Mouse (Mus musculus): ENCODE data around the gene Pparg. TPM values are rescaled to one million over a fixed set of nuclear protein-coding genes. Genes with fewer than 3 reads are reported as not detected.

The Pparg gene
- polyA plus RNA-seq, 1 experiment from 2014 or later, result 0.14 TPM

DNA sequence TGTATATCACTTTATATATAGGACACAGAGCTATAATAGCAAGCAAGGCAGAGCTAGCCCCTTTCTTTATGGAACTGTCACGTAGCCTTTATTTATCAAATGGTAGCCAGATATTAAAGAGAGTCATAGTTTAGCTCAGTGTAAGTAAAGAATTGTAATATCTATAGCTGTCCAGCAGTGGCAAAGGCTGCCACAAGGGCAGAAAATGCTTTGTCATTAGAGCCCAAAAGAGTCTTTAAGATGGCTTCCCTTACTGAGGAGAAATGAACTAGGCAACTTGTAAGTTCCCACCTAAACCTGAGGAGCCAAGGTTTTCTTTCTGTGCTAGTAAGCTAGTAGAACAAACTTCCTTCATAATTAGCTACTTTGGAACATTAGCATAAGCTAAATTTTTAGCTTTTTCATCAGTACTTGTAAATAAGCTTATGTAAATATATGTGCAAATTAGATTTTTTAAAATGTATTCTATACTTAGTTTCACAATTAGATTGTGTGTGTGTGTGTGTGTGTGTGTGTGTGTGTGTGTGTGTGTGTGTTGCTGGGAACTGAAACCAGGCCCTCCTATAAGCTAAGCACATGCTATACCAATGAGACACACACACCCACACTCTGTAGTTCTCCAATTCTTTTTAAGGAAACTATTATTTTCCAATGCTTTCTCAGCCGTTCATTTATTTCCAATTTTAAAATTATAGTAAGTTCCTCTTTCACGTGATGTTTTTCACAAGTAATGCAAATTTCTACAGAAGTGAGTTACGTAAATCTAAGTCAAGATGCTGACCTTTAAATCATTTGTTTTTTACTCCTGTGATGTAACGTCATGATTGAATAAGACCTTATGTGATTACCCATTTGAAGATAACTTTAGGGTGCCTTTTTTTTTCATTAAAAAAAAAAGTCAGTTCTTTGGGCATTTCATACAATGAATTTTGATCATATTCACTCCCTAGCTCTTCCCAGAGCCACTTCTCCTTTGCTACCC, 14.4 kb downstream of the Pparg start:
- Histone ChIP-seq H3K27me3 (no peaks in the 10 kb centered on the region), H3K9me3 (no peaks in the 10 kb centered on the region), H3K4me3 (no peak overlapping the region), H3K27ac (replicated peaks) (no peak overlapping the region), H3K9ac (no peak overlapping the region), H3K4me1 (replicated peaks) (no peaks in the 10 kb centered on the region), H3K36me3 (no peaks in the 10 kb centered on the region), H3K4me2 (no peak overlapping the region)
- no peak for ATAC-seq (ENCODE audit: low read depth)
- WGBS, result 91% methylated on average over 5 of the region's 5 CpGs

DNA sequence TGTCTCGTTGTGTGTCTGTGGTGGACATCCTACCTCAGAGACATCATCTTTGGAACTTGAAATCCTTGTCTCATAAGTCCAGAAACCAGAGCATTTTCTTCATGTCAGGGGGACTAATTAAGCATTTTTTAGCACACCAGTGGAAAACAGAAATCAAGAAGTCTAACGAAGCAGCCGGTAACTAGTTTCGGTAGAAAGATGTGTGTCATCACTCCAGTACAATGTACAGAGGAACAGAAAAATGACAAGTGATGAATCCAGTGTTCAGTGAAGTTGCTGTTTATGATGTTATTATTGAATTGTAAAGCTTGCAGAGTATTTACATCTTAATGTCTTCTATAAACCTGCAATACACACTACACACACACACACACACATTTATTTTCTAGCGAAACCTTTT, 19.8 kb downstream of the Pparg start:
- H3K27ac ChIP-seq (replicated peaks), result no peak overlapping the region
- no peak overlapping the region for H3K9ac ChIP-seq
- H3K4me3 ChIP-seq, result no peak overlapping the region
- WGBS, result 88% methylated on average over 5 of the region's 5 CpGs
- no peaks in the 10 kb centered on the region for H3K9me3 ChIP-seq
- H3K4me2 ChIP-seq, result no peak overlapping the region
- no peaks in the 10 kb centered on the region for H3K36me3 ChIP-seq
- H3K27me3 ChIP-seq, result no peaks in the 10 kb centered on the region
- ATAC-seq (ENCODE audit: low read depth), result no peak
- no peaks in the 10 kb centered on the region for H3K4me1 ChIP-seq (replicated peaks)

GRCm38 (mm10) chr6:115382712-115383111, 22.0 kb downstream of the Pparg start:
- H3K27me3 ChIP-seq, result no peaks in the 10 kb centered on the region
- no peak for ATAC-seq (ENCODE audit: low read depth)
- 85% methylated on average over 5 of the region's 5 CpGs for WGBS
- H3K9ac ChIP-seq, result no peak overlapping the region
- H3K9me3 ChIP-seq, result no peaks in the 10 kb centered on the region
- no peak overlapping the region for H3K27ac ChIP-seq (replicated peaks)
- H3K4me3 ChIP-seq, result no peak overlapping the region
- no peaks in the 10 kb centered on the region for H3K36me3 ChIP-seq
- no peak overlapping the region for H3K4me2 ChIP-seq
- no peaks in the 10 kb centered on the region for H3K4me1 ChIP-seq (replicated peaks)

DNA sequence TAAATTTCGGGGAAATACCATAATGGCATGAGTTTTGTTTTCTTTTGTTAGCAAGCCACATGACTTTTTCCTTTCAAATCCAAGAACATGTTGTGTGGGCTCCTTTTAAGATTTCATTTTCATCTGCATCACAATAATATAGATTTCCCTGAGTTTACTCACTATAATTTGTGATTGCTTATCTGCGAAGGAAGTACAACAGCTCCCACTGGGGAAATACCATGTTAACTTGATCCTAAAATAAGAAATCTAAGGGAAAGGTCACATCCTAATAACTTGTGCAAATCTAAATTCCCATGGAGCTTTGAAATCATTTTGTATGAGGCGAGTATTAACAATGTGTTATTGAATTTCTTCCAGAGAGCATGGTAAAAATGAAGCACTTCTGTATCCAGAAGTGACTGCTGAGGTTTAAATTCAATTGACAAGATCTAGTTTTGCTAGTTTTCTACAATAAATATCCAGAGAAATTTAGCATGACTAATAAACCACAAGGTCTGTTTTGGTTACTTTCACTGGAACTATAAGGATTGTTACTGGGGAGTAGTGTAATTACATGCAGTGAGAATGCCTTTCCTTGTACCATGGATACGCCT, 29.3 kb downstream of the Pparg start:
- Histone ChIP-seq H3K9ac (no peak overlapping the region), H3K27me3 (no peaks in the 10 kb centered on the region), H3K36me3 (no peaks in the 10 kb centered on the region), H3K4me2 (no peak overlapping the region), H3K27ac (replicated peaks) (no peak overlapping the region), H3K4me3 (no peak overlapping the region), H3K4me1 (replicated peaks) (no peaks in the 10 kb centered on the region), H3K9me3 (no peaks in the 10 kb centered on the region)
- 78% methylated on average over 4 of the region's 4 CpGs for WGBS
- ATAC-seq (ENCODE audit: low read depth), result no peak

GRCm38 (mm10) chr6:115396911-115397310, 36.2 kb downstream of the Pparg start:
- Histone ChIP-seq H3K9ac (no peak overlapping the region), H3K36me3 (no peaks in the 10 kb centered on the region), H3K27ac (replicated peaks) (no peak overlapping the region), H3K9me3 (no peaks in the 10 kb centered on the region), H3K27me3 (no peaks in the 10 kb centered on the region), H3K4me2 (no peak overlapping the region), H3K4me1 (replicated peaks) (no peaks in the 10 kb centered on the region), H3K4me3 (no peak overlapping the region)
- no peak for ATAC-seq (ENCODE audit: low read depth)
- whole genome bisulfite sequencing, result 63% methylated on average over 3 of the region's 3 CpGs

GRCm38 (mm10) chr6:115404354-115404753, 43.6 kb downstream of the Pparg start:
- Histone ChIP-seq H3K27me3 (no peaks in the 10 kb centered on the region), H3K4me2 (no peak overlapping the region), H3K4me3 (no peak overlapping the region), H3K27ac (replicated peaks) (no peak overlapping the region), H3K36me3 (no peaks in the 10 kb centered on the region), H3K9ac (no peak overlapping the region), H3K4me1 (replicated peaks) (no peaks in the 10 kb centered on the region), H3K9me3 (no peaks in the 10 kb centered on the region)
- 70% methylated on average over 2 of the region's 2 CpGs for WGBS
- no peak for ATAC-seq (ENCODE audit: low read depth)

DNA sequence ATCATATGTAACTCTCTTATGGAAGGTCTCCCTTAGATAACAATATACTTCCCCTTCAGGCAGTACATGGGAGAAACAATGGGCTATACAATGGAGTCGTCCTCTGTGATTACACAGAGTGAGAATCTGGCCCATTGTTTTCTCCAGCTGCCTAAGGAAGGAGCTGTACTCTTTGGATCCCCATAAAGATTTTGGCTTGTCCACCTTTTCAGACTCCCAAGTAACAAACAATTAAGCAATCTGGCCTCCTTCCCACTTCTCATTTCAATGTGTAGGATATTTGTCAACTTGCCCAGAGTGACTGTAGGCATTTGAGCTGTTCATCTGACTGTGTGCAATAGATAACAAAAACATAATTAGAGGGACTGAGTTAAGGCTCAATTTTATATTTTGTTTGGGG, 50.7 kb downstream of the Pparg start:
- no peaks in the 10 kb centered on the region for H3K36me3 ChIP-seq
- no peaks in the 10 kb centered on the region for H3K9me3 ChIP-seq
- 15% methylated on average over 1 of the region's 1 CpGs for WGBS
- H3K4me2 ChIP-seq, result no peak overlapping the region
- H3K27me3 ChIP-seq, result no peaks in the 10 kb centered on the region
- H3K4me3 ChIP-seq, result no peak overlapping the region
- H3K4me1 ChIP-seq (replicated peaks), result no peaks in the 10 kb centered on the region
- no peak overlapping the region for H3K9ac ChIP-seq
- no peak overlapping the region for H3K27ac ChIP-seq (replicated peaks)
- no peak for ATAC-seq (ENCODE audit: low read depth)

DNA sequence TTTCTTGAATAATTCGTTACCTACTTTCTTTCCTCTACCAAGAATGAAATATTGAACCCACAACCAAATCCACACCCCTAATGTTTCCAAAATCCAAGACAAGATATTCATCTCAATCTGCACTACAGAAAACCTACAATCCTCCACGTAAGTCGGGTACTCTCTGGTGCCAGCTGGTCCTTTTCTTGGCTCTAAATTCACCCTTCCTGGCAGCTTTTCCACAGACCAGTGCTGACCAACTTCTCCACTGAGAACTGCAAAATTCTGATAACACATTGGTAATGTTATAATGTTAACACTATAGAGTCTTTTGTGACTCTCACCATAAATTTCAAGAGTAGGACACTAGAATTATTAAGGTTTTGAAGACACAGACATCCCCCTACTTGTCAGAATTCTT, 57.4 kb downstream of the Pparg start:
- Histone ChIP-seq H3K4me2 (no peak overlapping the region), H3K27ac (replicated peaks) (no peak overlapping the region), H3K4me3 (no peak overlapping the region), H3K27me3 (no peaks in the 10 kb centered on the region), H3K36me3 (no peaks in the 10 kb centered on the region), H3K9ac (no peak overlapping the region), H3K4me1 (replicated peaks) (no peaks in the 10 kb centered on the region), H3K9me3 (no peaks in the 10 kb centered on the region)
- 89% methylated on average over 3 of the region's 3 CpGs for WGBS
- no peak for ATAC-seq (ENCODE audit: low read depth)

DNA sequence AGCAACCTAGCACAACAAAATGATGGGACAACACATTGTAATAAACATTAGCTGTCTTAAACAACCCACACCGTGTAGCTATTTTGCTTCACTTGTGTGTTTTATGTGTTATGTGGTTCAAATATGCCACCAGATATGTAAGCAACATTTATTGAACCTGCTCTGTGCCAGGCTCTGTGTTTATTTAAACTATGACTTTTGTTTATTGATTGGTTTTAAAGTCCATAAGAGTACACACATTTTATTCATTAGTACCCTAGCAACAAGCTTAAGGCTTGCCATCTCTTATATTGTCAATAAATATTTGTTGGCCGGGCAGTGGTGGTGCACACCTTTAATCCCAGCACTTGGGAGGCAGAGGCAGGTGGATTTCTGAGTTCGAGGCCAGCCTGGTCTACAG, 58.2 kb downstream of the Pparg start:
- Histone ChIP-seq H3K9me3 (no peaks in the 10 kb centered on the region), H3K27me3 (no peaks in the 10 kb centered on the region), H3K27ac (replicated peaks) (no peak overlapping the region), H3K4me2 (no peak overlapping the region), H3K4me3 (no peak overlapping the region), H3K9ac (no peak overlapping the region), H3K4me1 (replicated peaks) (no peaks in the 10 kb centered on the region), H3K36me3 (no peaks in the 10 kb centered on the region)
- no peak for ATAC-seq (ENCODE audit: low read depth)
- 84% methylated on average over 3 of the region's 3 CpGs for WGBS

DNA sequence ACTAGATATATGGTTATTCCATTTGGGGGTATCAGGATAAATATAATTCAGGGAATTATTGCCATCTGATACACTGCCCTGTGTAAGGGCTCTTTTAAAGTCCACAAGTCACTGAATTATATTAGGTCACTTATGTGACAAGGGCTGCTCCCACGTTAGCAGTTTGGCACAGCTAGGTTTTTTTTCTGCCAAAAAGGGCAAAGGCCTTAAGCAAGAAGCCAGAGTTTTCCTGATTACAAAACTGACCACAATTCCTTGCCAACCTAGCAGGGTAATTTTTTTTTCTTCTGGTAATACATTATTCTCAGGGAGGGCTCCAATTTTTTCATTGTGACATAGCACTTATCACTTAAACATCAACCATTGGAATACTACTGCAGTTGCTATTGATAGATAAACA, 60.2 kb downstream of the Pparg start:
- 56% methylated on average over 1 of the region's 1 CpGs for WGBS
- no peaks in the 10 kb centered on the region for H3K9me3 ChIP-seq
- no peak overlapping the region for H3K4me2 ChIP-seq
- H3K4me3 ChIP-seq, result no peak overlapping the region
- no peak overlapping the region for H3K9ac ChIP-seq
- no peaks in the 10 kb centered on the region for H3K27me3 ChIP-seq
- ATAC-seq (ENCODE audit: low read depth), result no peak
- H3K4me1 ChIP-seq (replicated peaks), result no peaks in the 10 kb centered on the region
- no peaks in the 10 kb centered on the region for H3K36me3 ChIP-seq
- no peak overlapping the region for H3K27ac ChIP-seq (replicated peaks)

- H3K9ac ChIP-seq, result no peak overlapping the region
- no peaks in the 10 kb centered on the region for H3K9me3 ChIP-seq
- H3K27ac ChIP-seq (replicated peaks), result no peak overlapping the region
- H3K4me1 ChIP-seq (replicated peaks), result no peaks in the 10 kb centered on the region
- ATAC-seq (ENCODE audit: low read depth), result no peak
- H3K27me3 ChIP-seq, result no peaks in the 10 kb centered on the region
- no peaks in the 10 kb centered on the region for H3K36me3 ChIP-seq
- 84% methylated on average over 4 of the region's 4 CpGs for WGBS
- no peak overlapping the region for H3K4me3 ChIP-seq
- no peak overlapping the region for H3K4me2 ChIP-seq
These were observed 60.9 kb downstream of the Pparg start for GRCm38 (mm10) chr6:115421665-115422064.

DNA sequence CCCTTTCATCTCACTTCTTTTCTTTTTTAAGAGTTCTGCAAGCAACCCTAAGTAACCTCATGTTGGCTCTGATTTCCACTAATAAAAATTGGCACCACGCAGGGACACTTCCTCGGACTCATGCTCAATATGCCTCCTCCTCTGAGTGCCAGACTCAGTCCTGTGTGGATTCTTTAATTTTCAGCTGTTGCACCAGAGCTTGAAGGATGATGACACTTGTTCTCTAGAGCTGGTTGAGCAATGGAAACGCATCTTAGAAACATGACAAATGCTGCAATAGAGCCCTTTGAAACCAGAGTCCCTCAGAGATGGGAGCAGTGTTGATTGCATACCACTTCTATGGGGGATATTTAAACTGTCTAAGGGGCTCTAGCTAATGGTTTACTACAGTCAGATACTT, 63.7 kb downstream of the Pparg start:
- no peak overlapping the region for H3K4me3 ChIP-seq
- H3K36me3 ChIP-seq, result no peaks in the 10 kb centered on the region
- H3K27me3 ChIP-seq, result no peaks in the 10 kb centered on the region
- 88% methylated on average over 3 of the region's 3 CpGs for WGBS
- H3K4me2 ChIP-seq, result no peak overlapping the region
- no peak overlapping the region for H3K9ac ChIP-seq
- no peak overlapping the region for H3K27ac ChIP-seq (replicated peaks)
- no peak for ATAC-seq (ENCODE audit: low read depth)
- H3K4me1 ChIP-seq (replicated peaks), result no peaks in the 10 kb centered on the region
- no peaks in the 10 kb centered on the region for H3K9me3 ChIP-seq
